Mouse (Mus musculus): ENCODE data around the gene Sik2.

- TF ChIP-seq CTCF (IDR thresholded peaks at IDR 0.05; ENCODE audit: low read depth, low read length) (no peak), POLR2A (IDR thresholded peaks at IDR 0.05; ENCODE audit: extremely low read depth, insufficient read depth, low read length) (no peak)
These were observed 10.8 kb upstream of the Sik2 start for GRCm38 (mm10) chr9:51019670-51020069.

Data from liver, adult 2 months (tissue).